Mouse (Mus musculus) lung, postnatal 0 days (tissue): ENCODE data around the gene Hs6st1.

Source experiments
- CTCF ChIP-seq: IDR thresholded peaks from 2 replicates; pipeline ENCODE4 v1.5.1; 2016; ENCODE audit warnings: antibody characterized with exemption, mild to moderate bottlenecking
- EP300 ChIP-seq: IDR thresholded peaks from 2 replicates; pipeline ENCODE4 v1.6.1; 2016; ENCODE audit warnings: antibody characterized with exemption, mild to moderate bottlenecking, control low read depth

- TF ChIP-seq CTCF (no peak), EP300 (no peak)
These were observed 45.5 kb downstream of the Hs6st1 start for GRCm38 (mm10) chr1:36113670-36114069.
